Mouse (Mus musculus): ENCODE data around the gene Cap1. TPM values are rescaled to one million over a fixed set of nuclear protein-coding genes. Genes with fewer than 3 reads are reported as not detected.

Gene Cap1
- polyA plus RNA-seq (2014; fragmentation: Nextera tagmentation; extraction: Ambion mirVana) = 71.5 and 73.4 TPM in 2 replicates

DNA sequence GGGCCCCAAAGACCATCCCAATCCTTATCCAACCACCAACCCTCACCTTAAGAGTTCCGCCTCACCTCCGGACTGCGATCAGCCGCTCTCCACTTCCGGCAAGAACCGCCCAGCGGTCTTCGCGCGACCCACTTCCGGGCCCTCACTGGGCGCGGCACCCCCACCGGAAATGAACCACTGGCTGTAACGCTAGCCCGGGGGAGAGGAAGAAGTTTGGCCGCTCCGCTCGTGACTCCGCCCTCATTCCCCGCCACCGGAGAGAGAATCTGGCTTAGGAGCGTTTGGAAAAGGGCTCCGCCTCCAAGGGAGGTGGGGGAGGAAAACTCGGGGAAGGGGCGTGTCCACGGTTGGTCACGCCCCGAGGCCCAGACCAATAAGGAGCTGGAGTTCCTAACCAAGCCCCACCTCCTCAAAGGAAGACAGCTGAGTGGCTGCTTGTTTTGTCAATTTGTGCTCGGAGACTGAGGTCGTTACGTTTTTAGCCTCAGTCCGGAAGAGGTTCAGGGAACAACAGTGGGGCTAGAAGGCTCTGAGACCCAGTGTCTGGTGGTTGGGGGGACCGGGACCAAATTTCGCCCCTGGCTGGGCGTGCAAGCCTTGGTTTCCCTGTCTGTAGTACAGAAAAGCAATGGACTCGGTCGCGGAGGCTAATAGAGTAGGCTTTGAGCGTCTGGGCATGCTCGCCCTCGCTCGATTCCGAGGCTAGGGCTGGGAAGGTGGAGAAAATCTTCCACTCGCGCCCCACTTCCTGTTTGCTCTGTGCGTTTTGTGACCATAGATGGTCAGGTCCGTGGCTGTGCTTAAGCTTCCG is at the start of gene Cap1:
Cap1 (minus strand) TSS at position 289 of the 811 bp plus-strand sequence.
- DNase-seq (ENCODE audit: low spot score) (peak; percentile 99), ATAC-seq (ENCODE audit: low FRiP score) (peak; percentile 97)
- peak within 1 kb of the TSS; percentile 83 for H3K4me3 ChIP-seq (ENCODE audit: low read depth, low read length)
- 0 out of 2 replicates have a peak, but pooled peaks cover 7% of the 10 kb centered on the region for H3K4me1 ChIP-seq (replicated peaks; ENCODE audit: control insufficient read depth, insufficient read depth, low read length)
- peak within 1 kb of the TSS; percentile 93 for H3K4me2 ChIP-seq (replicated peaks; ENCODE audit: low read depth, low read length)
- H3K27me3 ChIP-seq (ENCODE audit: control insufficient read depth, insufficient read depth, low read length) = no peaks in the 10 kb centered on the region
- no peaks in the 10 kb centered on the region for H3K9me3 ChIP-seq (ENCODE audit: control insufficient read depth, low read length)
- WGBS = under 1% methylated on average over 47 of the region's 49 CpGs
- peak within 1 kb of the TSS; percentile 99 for H3K27ac ChIP-seq (ENCODE audit: low read depth, low read length)
- H3K36me3 ChIP-seq (ENCODE audit: control insufficient read depth, insufficient read depth, low read length) = no peaks in the 10 kb centered on the region
- peak within 1 kb of the TSS; percentile 86 for H3K9ac ChIP-seq (ENCODE audit: low read depth, low read length)

GRCm38 (mm10) chr4:122933857-122934256 is 48.0 kb upstream of the Cap1 start:
- Histone ChIP-seq H3K9me3 (ENCODE audit: control insufficient read depth, low read length) (no peaks in the 10 kb centered on the region), H3K27me3 (ENCODE audit: control insufficient read depth, insufficient read depth, low read length) (no peaks in the 10 kb centered on the region), H3K4me3 (ENCODE audit: low read depth, low read length) (no peak overlapping the region), H3K9ac (ENCODE audit: low read depth, low read length) (no peak overlapping the region), H3K36me3 (ENCODE audit: control insufficient read depth, insufficient read depth, low read length) (no peaks in the 10 kb centered on the region), H3K4me2 (replicated peaks; ENCODE audit: low read depth, low read length) (no peak overlapping the region), H3K4me1 (replicated peaks; ENCODE audit: control insufficient read depth, insufficient read depth, low read length) (no peaks in the 10 kb centered on the region), H3K27ac (ENCODE audit: low read depth, low read length) (no peak overlapping the region)
- no peak for ATAC-seq (ENCODE audit: low FRiP score)
- no peak for DNase-seq (ENCODE audit: low spot score)
- 75% methylated on average over 3 of the region's 3 CpGs for WGBS

DNA sequence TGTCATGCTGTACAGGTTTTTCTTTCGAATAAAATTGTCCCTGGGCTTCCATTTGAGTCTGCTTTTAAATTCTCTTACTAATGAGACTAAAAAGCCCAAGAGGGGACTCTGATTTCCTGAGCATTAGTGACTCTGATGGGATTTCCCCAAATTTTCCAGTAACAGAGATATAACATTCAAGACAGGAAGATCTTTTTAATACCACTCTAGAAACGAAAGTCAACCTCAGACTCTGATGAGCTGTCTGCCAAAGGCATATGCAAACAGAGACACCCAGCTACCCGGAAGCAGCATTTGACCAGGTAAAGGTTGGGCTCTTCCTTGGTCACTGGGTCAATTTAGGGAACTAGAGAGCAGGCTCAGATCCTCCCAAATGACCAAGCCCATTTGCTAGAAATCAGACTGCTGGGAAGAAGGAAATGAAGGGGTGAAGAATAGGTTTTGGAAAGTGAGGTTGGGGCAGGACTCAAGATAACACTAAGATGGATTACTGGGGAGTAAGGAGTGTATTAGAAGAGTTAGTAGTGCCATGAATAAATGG is 47.3 kb upstream of the Cap1 start:
- Histone ChIP-seq H3K27ac (ENCODE audit: low read depth, low read length) (no peak overlapping the region), H3K36me3 (ENCODE audit: control insufficient read depth, insufficient read depth, low read length) (no peaks in the 10 kb centered on the region), H3K27me3 (ENCODE audit: control insufficient read depth, insufficient read depth, low read length) (no peaks in the 10 kb centered on the region), H3K9me3 (ENCODE audit: control insufficient read depth, low read length) (no peaks in the 10 kb centered on the region), H3K4me3 (ENCODE audit: low read depth, low read length) (no peak overlapping the region), H3K4me1 (replicated peaks; ENCODE audit: control insufficient read depth, insufficient read depth, low read length) (no peaks in the 10 kb centered on the region), H3K9ac (ENCODE audit: low read depth, low read length) (no peak overlapping the region), H3K4me2 (replicated peaks; ENCODE audit: low read depth, low read length) (no peak overlapping the region)
- DNase-seq (ENCODE audit: low spot score) (no peak), ATAC-seq (ENCODE audit: low FRiP score) (no peak)
- 76% methylated on average over 3 of the region's 3 CpGs for WGBS

DNA sequence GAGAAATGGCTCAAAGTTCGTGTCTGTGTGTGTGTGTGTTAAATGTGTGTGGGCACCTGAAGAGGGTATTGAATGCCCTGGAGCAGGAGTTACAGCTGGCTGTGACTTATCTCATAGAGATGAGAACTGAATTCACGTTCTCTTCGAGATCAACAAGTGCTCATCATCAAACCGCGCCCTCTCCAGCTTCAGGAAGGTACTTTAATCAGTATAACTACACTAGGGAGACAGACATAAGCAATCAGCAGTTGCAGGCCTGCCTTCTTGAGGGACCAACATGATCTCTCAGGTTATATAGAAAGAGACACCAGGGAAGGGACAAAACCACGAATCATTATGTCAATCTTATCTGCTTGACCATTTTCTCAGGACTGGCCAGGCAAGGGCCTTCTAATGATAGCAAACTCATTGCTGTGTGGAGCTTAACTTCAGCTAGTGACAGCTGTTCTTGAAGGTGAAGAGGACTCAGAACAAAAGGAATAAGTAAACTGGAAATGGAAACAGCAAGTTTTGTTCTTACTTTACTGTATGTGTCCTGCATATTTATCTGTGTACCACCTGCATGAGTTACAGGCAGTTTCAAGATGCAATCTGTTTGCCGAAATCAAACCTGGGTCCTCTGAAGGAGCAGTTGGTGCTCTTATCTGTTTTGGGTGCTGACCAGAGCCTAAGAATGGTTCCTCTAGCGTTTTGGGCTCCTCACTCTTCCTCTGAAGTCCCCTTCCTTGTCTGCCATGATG is 46.6 kb upstream of the Cap1 start:
- Histone ChIP-seq H3K4me1 (replicated peaks; ENCODE audit: control insufficient read depth, insufficient read depth, low read length) (no peaks in the 10 kb centered on the region), H3K4me3 (ENCODE audit: low read depth, low read length) (no peak overlapping the region), H3K9me3 (ENCODE audit: control insufficient read depth, low read length) (no peaks in the 10 kb centered on the region), H3K9ac (ENCODE audit: low read depth, low read length) (no peak overlapping the region), H3K27ac (ENCODE audit: low read depth, low read length) (no peak overlapping the region), H3K36me3 (ENCODE audit: control insufficient read depth, insufficient read depth, low read length) (no peaks in the 10 kb centered on the region), H3K4me2 (replicated peaks; ENCODE audit: low read depth, low read length) (no peak overlapping the region), H3K27me3 (ENCODE audit: control insufficient read depth, insufficient read depth, low read length) (no peaks in the 10 kb centered on the region)
- WGBS = 82% methylated on average over 8 of the region's 8 CpGs
- DNase-seq (ENCODE audit: low spot score) (no peak), ATAC-seq (ENCODE audit: low FRiP score) (no peak)

DNA sequence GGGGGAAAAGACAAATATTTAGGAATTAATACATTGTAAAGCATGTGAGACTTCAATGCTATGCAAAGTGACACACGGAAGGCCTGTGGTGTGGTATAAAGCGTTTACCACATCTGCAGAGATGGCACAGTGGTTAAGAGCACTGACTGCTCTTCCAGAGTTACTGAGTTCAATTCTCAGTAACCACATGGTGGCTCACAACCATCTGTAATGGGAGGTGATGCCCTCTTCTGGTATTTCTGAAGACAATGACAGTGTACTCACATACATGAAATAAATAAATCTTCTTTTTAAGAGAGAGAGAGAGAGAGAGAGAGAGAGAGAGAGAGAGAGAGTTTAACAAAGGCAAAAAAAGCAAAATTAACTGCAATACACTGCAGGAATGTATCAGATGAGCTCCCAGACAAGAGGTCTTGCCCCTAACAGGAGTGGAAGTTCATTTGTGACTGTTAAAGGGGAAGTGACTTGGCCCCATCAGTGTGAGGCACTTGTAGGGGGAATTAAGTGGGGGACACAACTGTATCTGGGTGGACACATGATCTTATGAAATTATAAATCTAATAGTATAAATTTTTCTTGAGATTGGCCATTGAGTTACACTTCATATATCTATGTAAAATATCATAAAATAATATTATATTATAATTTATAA is 45.2 kb upstream of the Cap1 start:
- no peak overlapping the region for H3K27ac ChIP-seq (ENCODE audit: low read depth, low read length)
- no peaks in the 10 kb centered on the region for H3K9me3 ChIP-seq (ENCODE audit: control insufficient read depth, low read length)
- H3K4me2 ChIP-seq (replicated peaks; ENCODE audit: low read depth, low read length) = no peak overlapping the region
- no peaks in the 10 kb centered on the region for H3K27me3 ChIP-seq (ENCODE audit: control insufficient read depth, insufficient read depth, low read length)
- no peak overlapping the region for H3K4me3 ChIP-seq (ENCODE audit: low read depth, low read length)
- no peak for DNase-seq (ENCODE audit: low spot score)
- no peaks in the 10 kb centered on the region for H3K36me3 ChIP-seq (ENCODE audit: control insufficient read depth, insufficient read depth, low read length)
- no peaks in the 10 kb centered on the region for H3K4me1 ChIP-seq (replicated peaks; ENCODE audit: control insufficient read depth, insufficient read depth, low read length)
- no peak overlapping the region for H3K9ac ChIP-seq (ENCODE audit: low read depth, low read length)
- 87% methylated on average over 2 of the region's 2 CpGs for WGBS
- no peak for ATAC-seq (ENCODE audit: low FRiP score)

DNA sequence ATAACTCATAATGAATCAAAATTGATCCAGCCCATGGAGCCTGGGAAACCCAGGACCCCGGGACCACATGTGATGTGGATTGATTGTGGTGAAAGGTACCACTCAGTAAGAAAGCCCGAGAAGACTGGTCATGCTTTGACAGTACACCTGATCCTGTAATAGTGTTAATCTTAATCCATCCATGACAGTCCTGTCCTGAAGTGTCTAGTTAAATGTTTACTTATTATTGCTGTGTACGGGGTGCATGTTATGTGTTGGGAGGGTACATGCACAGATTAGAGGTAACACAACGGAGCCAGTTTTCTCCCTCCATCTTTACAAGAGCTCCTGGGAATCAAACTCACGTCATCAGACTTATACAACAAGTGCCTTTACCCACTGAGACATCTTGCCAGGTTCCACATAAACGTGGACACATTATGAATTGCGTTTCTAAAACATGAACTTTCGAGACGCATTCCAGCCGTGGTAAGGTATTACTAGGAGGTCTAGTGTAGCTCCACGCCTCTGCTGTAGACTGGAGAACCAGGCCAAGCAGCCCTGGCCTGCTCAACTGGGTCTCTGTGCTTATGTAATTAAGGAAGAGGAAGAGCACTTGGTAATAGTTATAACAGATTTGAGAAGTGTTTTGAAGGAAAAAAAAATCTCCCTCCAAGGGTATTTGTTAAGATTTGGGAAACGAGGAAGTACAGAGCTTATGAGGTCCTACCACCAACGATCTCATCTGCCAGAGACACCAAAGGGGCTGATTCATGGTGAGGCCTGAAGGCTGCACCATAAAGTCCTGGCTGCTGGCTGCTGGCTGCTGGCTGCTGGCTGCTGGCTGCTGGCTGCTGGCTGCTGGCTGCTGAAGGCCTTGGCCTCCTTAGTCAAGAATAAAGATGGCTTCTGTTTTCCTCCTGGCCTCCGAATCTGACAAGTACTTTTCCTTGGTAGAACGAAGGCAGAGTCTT is 37.8 kb upstream of the Cap1 start:
- H3K4me2 ChIP-seq (replicated peaks; ENCODE audit: low read depth, low read length) = no peak overlapping the region
- DNase-seq (ENCODE audit: low spot score) (no peak), ATAC-seq (ENCODE audit: low FRiP score) (no peak)
- H3K36me3 ChIP-seq (ENCODE audit: control insufficient read depth, insufficient read depth, low read length) = no peaks in the 10 kb centered on the region
- no peaks in the 10 kb centered on the region for H3K27me3 ChIP-seq (ENCODE audit: control insufficient read depth, insufficient read depth, low read length)
- no peak overlapping the region for H3K4me3 ChIP-seq (ENCODE audit: low read depth, low read length)
- H3K4me1 ChIP-seq (replicated peaks; ENCODE audit: control insufficient read depth, insufficient read depth, low read length) = no peaks in the 10 kb centered on the region
- no peak overlapping the region for H3K9ac ChIP-seq (ENCODE audit: low read depth, low read length)
- 87% methylated on average over 15 of the region's 15 CpGs for WGBS
- no peak overlapping the region for H3K27ac ChIP-seq (ENCODE audit: low read depth, low read length)
- H3K9me3 ChIP-seq (ENCODE audit: control insufficient read depth, low read length) = no peaks in the 10 kb centered on the region

DNA sequence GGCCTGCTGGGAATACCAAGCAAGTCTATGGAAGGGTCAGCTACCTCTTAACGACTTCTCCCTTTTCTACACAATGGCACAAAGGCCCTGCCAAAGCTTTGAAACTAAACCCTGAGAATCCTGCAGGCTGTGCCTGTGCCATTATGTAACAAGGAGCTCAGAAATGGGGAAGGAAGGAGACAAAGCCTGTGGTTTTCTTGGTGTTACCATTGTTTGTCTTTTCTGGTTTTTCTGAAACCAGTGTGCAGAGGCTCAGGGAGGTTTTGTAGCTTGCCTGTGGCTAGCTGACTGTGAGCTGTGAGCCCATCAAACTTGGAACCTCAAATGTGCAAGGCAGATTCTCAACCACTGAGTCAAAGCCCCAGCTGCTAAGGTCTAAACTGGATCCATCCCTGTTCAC is 37.0 kb upstream of the Cap1 start:
- no peak overlapping the region for H3K4me2 ChIP-seq (replicated peaks; ENCODE audit: low read depth, low read length)
- H3K9ac ChIP-seq (ENCODE audit: low read depth, low read length) = no peak overlapping the region
- no peak overlapping the region for H3K4me3 ChIP-seq (ENCODE audit: low read depth, low read length)
- H3K27ac ChIP-seq (ENCODE audit: low read depth, low read length) = no peak overlapping the region
- DNase-seq (ENCODE audit: low spot score) (no peak), ATAC-seq (ENCODE audit: low FRiP score) (no peak)
- no peaks in the 10 kb centered on the region for H3K36me3 ChIP-seq (ENCODE audit: control insufficient read depth, insufficient read depth, low read length)
- 6% methylated on average over 1 of the region's 1 CpGs for WGBS
- H3K9me3 ChIP-seq (ENCODE audit: control insufficient read depth, low read length) = no peaks in the 10 kb centered on the region
- H3K27me3 ChIP-seq (ENCODE audit: control insufficient read depth, insufficient read depth, low read length) = no peaks in the 10 kb centered on the region
- H3K4me1 ChIP-seq (replicated peaks; ENCODE audit: control insufficient read depth, insufficient read depth, low read length) = no peaks in the 10 kb centered on the region

- no peak for DNase-seq (ENCODE audit: low spot score)
- H3K27me3 ChIP-seq (ENCODE audit: control insufficient read depth, insufficient read depth, low read length) = no peaks in the 10 kb centered on the region; the same call in 1 of the 2 replicates
- 87% methylated on average over 4 of the region's 4 CpGs for WGBS
- H3K4me1 ChIP-seq (replicated peaks; ENCODE audit: control insufficient read depth, insufficient read depth, low read length) = no peaks in the 10 kb centered on the region
- H3K36me3 ChIP-seq (ENCODE audit: control insufficient read depth, insufficient read depth, low read length) = no peaks in the 10 kb centered on the region
- H3K4me3 ChIP-seq (ENCODE audit: low read depth, low read length) = no peak overlapping the region
- H3K4me2 ChIP-seq (replicated peaks; ENCODE audit: low read depth, low read length) = no peak overlapping the region
- no peak overlapping the region for H3K9ac ChIP-seq (ENCODE audit: low read depth, low read length)
- no peaks in the 10 kb centered on the region for H3K9me3 ChIP-seq (ENCODE audit: control insufficient read depth, low read length)
- no peak for ATAC-seq (ENCODE audit: low FRiP score)
- no peak overlapping the region for H3K27ac ChIP-seq (ENCODE audit: low read depth, low read length)
These were observed 30.1 kb upstream of the Cap1 start for GRCm38 (mm10) chr4:122915985-122916384.
